Mouse (Mus musculus) midbrain, embryonic 14.5 days (tissue): Measurements from ENCODE around the gene Kdelc2. TPM values are rescaled to one million over a fixed set of nuclear protein-coding genes. Genes with fewer than 3 reads are reported as not detected.

Source experiments
- ATAC-seq: fragments of 200-750 bp; cut with Nextera tagmentation; 2 replicates; pipeline ENCODE4 v1.8.0; 2017; ENCODE audit warnings: moderate number of reproducible peaks, moderate library complexity; ENCODE audit not compliant: low FRiP score, low TSS enrichment
- DNase-seq: peaks from one replicate; pipeline ENCODE4 v3.0.0-alpha.2; 2015
- H3K27ac ChIP-seq: fragments of 300-500 bp; sonication (generic); replicated peaks from 2 replicates; pipeline ENCODE4 v1.5.1; 2014; ENCODE audit warnings: mild to moderate bottlenecking, low read depth, low read length, moderate library complexity
- H3K27me3 ChIP-seq: fragments of 300-500 bp; sonication (generic); 2 replicates; pipeline ENCODE4 v1.6.1; 2014; ENCODE audit warnings: low read length, control low read depth, mixed read lengths; ENCODE audit not compliant: control insufficient read depth, insufficient read depth
- H3K36me3 ChIP-seq: fragments of 300-500 bp; sonication (generic); 2 replicates; pipeline ENCODE4 v1.6.1; 2014; ENCODE audit warnings: low read length, control low read depth; ENCODE audit not compliant: control insufficient read depth, insufficient read depth
- H3K4me1 ChIP-seq: fragments of 300-500 bp; sonication (generic); 2 replicates; pipeline ENCODE4 v1.6.1; 2014; ENCODE audit warnings: mild to moderate bottlenecking, antibody characterized with exemption, low read length, control low read depth; ENCODE audit not compliant: control insufficient read depth, insufficient read depth
- H3K4me2 ChIP-seq: fragments of 300-500 bp; sonication (generic); 2 replicates; pipeline ENCODE4 v1.6.1; 2014; ENCODE audit warnings: mild to moderate bottlenecking, low read length, moderate library complexity
- H3K4me3 ChIP-seq: fragments of 300-500 bp; sonication (generic); replicated peaks from 2 replicates; pipeline ENCODE4 v1.5.1; 2014; ENCODE audit warnings: low read depth, low read length
- H3K9ac ChIP-seq: fragments of 300-500 bp; sonication (generic); replicated peaks from 2 replicates; pipeline ENCODE4 v1.6.1; 2014; ENCODE audit warnings: mild to moderate bottlenecking, low read length, moderate library complexity
- H3K9me3 ChIP-seq: fragments of 300-500 bp; sonication (generic); 2 replicates; pipeline ENCODE4 v1.6.1; 2016; ENCODE audit warnings: low read length, control low read depth, mixed read lengths; ENCODE audit not compliant: control insufficient read depth
- WGBS: fragments of 180-500 bp; shearing (Covaris S2); extraction: QIAGEN DNeasy Blood & Tissue Kit; methylation state at CpG from one replicate; pipeline ENCODE4 v1.1.7; 2014; 5-methylcytosine and 5-hydroxymethylcytosine counted together
- polyA plus RNA-seq: library from polyadenylated mRNA; unstranded; fragments of >200 nt; fragmentation: Nextera tagmentation; extraction: Ambion mirVana; gene quantifications from 2 replicates; pipeline ENCODE4 v1.2.1, GENCODE M21; 2014

Gene Kdelc2
- polyA plus RNA-seq, 1 experiment from 2014 or later: 5.5 TPM

DNA sequence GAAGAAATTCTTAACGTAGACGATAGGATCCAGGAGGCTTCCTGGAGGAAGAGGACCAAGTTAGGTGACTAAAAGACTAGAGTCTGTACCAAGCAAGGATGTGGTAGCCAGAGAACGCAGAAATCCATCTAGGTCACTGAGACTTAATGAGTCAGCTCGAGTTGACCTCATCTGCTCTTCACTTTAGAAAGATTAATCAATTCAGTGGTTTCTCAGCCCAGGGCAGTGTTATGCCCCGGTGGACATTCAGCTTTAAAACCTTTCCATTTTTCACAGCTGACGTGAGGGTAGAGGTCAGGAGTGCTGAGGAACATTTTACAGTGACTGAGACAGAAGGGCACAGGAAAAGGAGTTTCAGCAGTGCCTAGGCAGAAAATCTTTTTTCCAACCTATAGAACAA lies 37.4 kb upstream of the Kdelc2 start:
- WGBS: 74% methylated on average over 6 of the region's 6 CpGs
- ATAC-seq: no peak

DNA sequence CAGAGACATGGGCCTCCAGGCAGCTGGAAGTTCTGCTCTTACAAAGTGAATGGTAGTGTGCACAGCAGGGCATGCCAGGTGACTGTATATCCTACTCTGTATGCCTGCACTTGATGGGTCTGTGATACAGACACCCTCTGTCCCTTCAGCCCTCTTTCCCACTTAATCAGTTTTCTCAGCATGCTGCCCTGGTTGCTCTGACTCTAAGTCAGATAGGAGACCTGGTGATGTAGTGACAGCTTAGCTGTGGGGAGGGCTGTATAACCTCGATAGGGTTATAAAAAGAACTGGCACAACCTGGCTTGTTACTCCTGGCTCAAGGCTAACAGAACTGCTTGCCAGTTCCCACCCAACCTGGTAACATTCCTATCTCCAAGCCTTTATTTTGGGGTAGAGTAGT lies 34.6 kb upstream of the Kdelc2 start:
- Histone ChIP-seq H3K27me3 (no peaks in the 10 kb centered on the region), H3K9me3 (no peaks in the 10 kb centered on the region), H3K27ac (no peak overlapping the region), H3K9ac (no peak overlapping the region), H3K4me2 (no peak overlapping the region), H3K4me1 (no peaks in the 10 kb centered on the region), H3K36me3 (no peaks in the 10 kb centered on the region), H3K4me3 (no peak overlapping the region)
- DNase-seq: no peak
- 89% methylated on average over 1 of the region's 1 CpGs for WGBS
- no peak for ATAC-seq

More for the DNA sequence above, 37.4 kb upstream of the Kdelc2 start:
- Histone ChIP-seq H3K4me3 (no peak overlapping the region), H3K27me3 (no peaks in the 10 kb centered on the region), H3K4me1 (peaks cover under 1% of the 10 kb centered on the region; the same call in 1 of the 2 replicates), H3K9ac (no peak overlapping the region), H3K9me3 (no peaks in the 10 kb centered on the region), H3K36me3 (no peaks in the 10 kb centered on the region), H3K4me2 (no peak overlapping the region), H3K27ac (no peak overlapping the region)
- DNase-seq: no peak

DNA sequence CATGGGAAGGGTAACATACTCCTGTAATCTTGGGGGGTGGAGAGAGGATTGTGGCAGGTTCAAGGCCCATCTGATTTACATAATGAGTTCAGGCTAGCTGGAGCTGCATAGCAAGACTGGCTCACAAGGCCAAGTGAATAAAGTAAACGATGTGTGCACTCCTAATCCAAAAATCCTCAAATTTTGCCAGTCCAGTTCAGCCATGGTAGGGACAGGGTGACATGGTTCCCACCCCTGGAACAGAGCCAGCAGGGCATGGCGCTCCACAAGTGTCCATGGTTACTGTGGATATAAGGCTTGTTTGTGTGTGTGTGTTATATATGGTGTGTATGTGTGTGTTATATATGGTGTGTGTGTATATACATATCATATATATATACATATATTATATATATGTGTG lies 33.5 kb upstream of the Kdelc2 start:
- Histone ChIP-seq H3K27ac (no peak overlapping the region), H3K9ac (no peak overlapping the region), H3K27me3 (no peaks in the 10 kb centered on the region), H3K4me2 (no peak overlapping the region), H3K4me3 (no peak overlapping the region), H3K4me1 (no peaks in the 10 kb centered on the region), H3K36me3 (no peaks in the 10 kb centered on the region), H3K9me3 (no peaks in the 10 kb centered on the region)
- DNase-seq: no peak
- 96% methylated on average over 2 of the region's 2 CpGs for WGBS
- ATAC-seq: no peak

DNA sequence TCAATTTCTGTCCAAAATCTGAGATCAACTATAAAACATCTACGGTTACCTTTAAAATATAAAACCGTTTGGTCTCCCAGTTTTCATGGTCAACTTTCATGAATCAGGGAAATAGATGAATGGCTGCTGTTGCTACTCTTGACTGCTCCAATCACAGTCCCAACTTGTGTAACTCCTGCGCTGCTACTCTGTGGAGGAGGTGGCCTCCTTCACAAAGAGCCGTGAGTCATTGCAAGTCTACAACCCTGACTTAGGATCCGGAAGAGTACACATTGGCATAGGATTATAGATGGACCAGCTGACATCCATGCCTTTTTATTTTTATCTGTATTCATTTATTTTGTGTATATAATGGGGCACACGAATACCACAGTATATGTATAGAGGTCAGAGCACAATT lies 31.9 kb upstream of the Kdelc2 start:
- H3K9ac ChIP-seq: no peak overlapping the region
- no peak for DNase-seq
- no peak overlapping the region for H3K4me2 ChIP-seq
- no peak for ATAC-seq
- no peaks in the 10 kb centered on the region for H3K9me3 ChIP-seq
- H3K36me3 ChIP-seq: no peaks in the 10 kb centered on the region
- no peak overlapping the region for H3K4me3 ChIP-seq
- WGBS: 93% methylated on average over 6 of the region's 6 CpGs
- no peaks in the 10 kb centered on the region for H3K4me1 ChIP-seq
- no peak overlapping the region for H3K27ac ChIP-seq
- H3K27me3 ChIP-seq: no peaks in the 10 kb centered on the region

DNA sequence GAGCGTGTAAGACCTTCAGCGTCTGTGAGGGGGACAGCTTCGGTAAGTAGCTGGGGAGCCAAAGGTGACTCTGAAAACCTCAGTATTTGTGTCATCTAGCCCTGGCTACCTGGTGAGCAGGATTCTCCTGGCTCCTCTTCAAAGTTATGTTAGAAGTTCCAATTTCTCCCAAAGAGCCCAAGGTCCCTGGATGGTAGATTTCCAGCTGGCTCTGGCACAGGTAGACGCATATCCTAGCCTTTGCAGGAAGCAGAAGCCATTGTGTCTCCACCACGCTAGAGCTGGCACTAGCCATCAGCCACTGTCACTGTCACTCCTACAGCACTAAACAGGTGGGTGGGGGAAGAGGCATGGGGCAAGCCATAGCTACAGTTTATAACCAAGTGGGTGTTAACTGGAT lies 30.7 kb upstream of the Kdelc2 start:
- Histone ChIP-seq H3K36me3 (no peaks in the 10 kb centered on the region), H3K4me2 (no peak overlapping the region), H3K4me1 (no peaks in the 10 kb centered on the region), H3K27ac (no peak overlapping the region), H3K4me3 (no peak overlapping the region), H3K27me3 (no peaks in the 10 kb centered on the region), H3K9me3 (no peaks in the 10 kb centered on the region), H3K9ac (no peak overlapping the region)
- WGBS: 93% methylated on average over 5 of the region's 5 CpGs
- DNase-seq (no peak), ATAC-seq (no peak)

DNA sequence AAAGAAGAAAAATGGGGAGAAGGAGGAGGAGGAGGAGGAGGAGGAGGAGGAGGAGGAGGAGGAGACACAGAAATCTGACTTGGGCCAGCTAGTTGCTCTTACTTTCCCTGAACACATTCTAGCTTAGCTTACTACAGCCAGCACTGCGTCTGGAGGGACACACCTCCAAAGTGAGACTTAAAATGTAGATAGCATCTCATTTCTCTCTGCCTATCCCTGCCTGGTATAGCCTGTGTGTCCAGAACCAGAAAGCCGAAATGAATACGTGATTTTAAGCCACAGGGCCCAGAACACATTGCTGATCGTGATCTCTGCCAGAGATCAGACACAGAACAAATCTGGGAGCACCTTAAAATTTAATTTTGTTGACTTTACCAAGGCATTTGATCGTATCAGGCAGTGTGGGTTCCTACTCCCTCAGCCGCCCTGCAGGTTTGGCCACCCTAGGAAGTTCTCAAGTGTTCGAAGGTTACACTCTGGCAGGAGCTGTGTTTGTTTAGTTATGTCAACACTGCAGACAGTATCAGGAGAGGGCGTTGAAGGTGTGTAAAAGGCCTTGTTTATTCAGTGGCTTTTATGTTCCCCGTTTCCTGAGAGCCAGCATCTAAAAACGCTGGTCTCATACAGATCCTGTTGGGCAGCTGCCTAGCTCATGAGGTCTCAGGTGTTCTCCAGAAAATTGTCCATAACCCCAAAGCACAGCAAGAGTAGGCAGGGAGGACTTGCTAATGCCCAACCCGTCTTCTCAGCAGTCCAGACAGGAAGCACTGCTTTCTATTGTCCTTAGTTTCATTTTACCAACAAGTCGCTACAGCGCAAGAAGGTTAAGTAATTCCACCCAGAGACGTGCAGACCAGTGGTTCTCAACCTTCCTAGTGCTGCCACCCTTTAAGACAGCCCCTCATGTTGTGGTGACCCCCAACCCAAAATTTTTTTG lies 27.3 kb upstream of the Kdelc2 start:
- DNase-seq: no peak
- no peaks in the 10 kb centered on the region for H3K9me3 ChIP-seq
- H3K27me3 ChIP-seq: no peaks in the 10 kb centered on the region
- no peak overlapping the region for H3K9ac ChIP-seq
- WGBS: 80% methylated on average over 14 of the region's 14 CpGs
- H3K27ac ChIP-seq: no peak overlapping the region
- no peaks in the 10 kb centered on the region for H3K36me3 ChIP-seq
- no peak for ATAC-seq
- no peak overlapping the region for H3K4me3 ChIP-seq
- no peak overlapping the region for H3K4me2 ChIP-seq
- no peaks in the 10 kb centered on the region for H3K4me1 ChIP-seq

DNA sequence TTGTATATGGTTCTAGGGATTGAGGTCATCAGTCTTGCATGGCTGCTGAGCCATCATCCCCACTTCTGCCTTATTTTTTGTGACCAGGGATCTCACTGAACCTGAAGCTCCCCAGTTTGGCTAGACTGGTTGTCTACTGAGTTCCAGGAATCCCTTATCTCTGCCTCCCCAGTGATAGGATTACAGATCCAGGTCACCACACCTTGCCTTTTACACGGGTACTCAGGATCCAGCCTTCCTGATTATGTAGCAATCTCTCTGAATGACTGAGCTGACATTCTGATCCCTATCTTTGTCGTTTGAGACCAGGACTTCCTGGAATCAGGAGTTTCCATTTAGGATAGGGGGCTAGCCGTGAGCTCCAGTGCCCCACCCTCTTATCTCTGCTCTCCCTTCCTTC lies 12.5 kb upstream of the Kdelc2 start:
- Histone ChIP-seq H3K4me1 (no peaks in the 10 kb centered on the region), H3K36me3 (no peaks in the 10 kb centered on the region), H3K27ac (no peak overlapping the region), H3K4me2 (no peak overlapping the region), H3K4me3 (no peak overlapping the region), H3K27me3 (no peaks in the 10 kb centered on the region), H3K9ac (no peak overlapping the region), H3K9me3 (no peaks in the 10 kb centered on the region)
- 80% methylated on average over 3 of the region's 3 CpGs for WGBS
- ATAC-seq (no peak), DNase-seq (no peak)

DNA sequence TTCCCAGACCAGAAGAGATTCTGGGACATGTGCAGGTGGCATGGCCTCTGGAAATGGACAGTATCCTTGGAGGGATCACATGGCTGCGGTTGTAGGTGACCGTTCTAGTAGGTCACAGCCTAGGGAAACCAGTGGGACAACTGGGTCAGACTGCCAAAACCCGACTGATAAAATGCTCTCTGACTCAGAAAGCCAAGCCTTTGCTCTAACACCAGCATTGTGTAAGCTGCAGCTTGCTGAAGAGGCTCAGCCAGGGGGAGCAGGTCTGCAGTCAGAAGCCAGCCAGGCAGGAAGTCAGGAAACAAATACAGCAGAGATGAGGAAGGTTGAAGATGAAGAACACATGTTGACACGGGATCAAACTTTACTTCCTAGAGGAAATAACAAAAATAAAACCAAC lies 7.9 kb upstream of the Kdelc2 start:
- H3K4me3 ChIP-seq: no peak overlapping the region
- 82% methylated on average over 4 of the region's 4 CpGs for WGBS

DNA sequence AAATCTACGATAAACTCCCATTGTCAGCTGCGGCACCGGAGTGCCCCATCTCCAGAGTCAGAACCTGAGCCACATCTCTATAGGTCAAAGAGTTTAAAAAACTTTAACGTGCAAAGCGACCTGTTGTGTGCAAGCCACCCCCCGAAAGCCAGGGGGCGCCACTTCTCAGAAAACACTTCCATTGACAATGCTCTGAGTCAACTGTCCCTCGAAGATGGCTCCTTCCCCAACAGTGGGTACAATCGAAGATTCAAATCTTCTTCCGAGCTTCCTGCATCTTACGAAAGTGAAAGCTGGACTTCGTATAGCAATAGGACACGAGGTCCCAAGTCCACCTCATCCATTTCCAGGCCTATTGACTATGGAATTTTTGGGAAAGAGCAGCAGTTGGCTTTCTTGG lies 7.0 kb upstream of the Kdelc2 start:
- Histone ChIP-seq H3K9me3 (no peaks in the 10 kb centered on the region), H3K36me3 (no peaks in the 10 kb centered on the region), H3K9ac (no peak overlapping the region), H3K27ac (no peak overlapping the region), H3K4me1 (no peaks in the 10 kb centered on the region), H3K27me3 (no peaks in the 10 kb centered on the region), H3K4me3 (no peak overlapping the region), H3K4me2 (no peak overlapping the region)
- DNase-seq: no peak
- WGBS: 82% methylated on average over 13 of the region's 13 CpGs
- ATAC-seq: no peak

More for the DNA sequence above, 7.9 kb upstream of the Kdelc2 start:
- Histone ChIP-seq H3K27me3 (no peaks in the 10 kb centered on the region), H3K4me2 (no peak overlapping the region), H3K9me3 (no peaks in the 10 kb centered on the region), H3K27ac (no peak overlapping the region), H3K9ac (no peak overlapping the region), H3K36me3 (no peaks in the 10 kb centered on the region), H3K4me1 (no peaks in the 10 kb centered on the region)
- DNase-seq: no peak
- no peak for ATAC-seq
